Mouse (Mus musculus) lung, postnatal 0 days (tissue): ENCODE data around the gene Asic2.

ENCODE experiments used
- CTCF ChIP-seq: IDR thresholded peaks from 2 replicates; pipeline ENCODE4 v1.5.1; 2016; ENCODE audit warnings: antibody characterized with exemption, mild to moderate bottlenecking
- EP300 ChIP-seq: IDR thresholded peaks from 2 replicates; pipeline ENCODE4 v1.6.1; 2016; ENCODE audit warnings: antibody characterized with exemption, mild to moderate bottlenecking, control low read depth

GRCm38 (mm10) chr11:81426857-81427256 lies 541.4 kb downstream of the Asic2 start:
- TF ChIP-seq EP300 (no peak), CTCF (no peak)
